Comparison of ENCODE assay signal across 8 mouse cellular contexts in genomic region chr2:27514639-27515328, GRCm38 (mm10). TPM values are rescaled to one million over a fixed set of nuclear protein-coding genes. Genes with fewer than 3 reads are reported as not detected.
DNase-seq lines count a peak whose midpoint lies in the region; ATAC-seq and TF ChIP-seq lines count a peak whose summit lies in the region.

Gene Wdr5 (plus strand): TSS chr2:27515157.

- no peak for TF ChIP-seq EP300 in heart, postnatal 0 days (IDR thresholded peaks at IDR 0.05; ENCODE audit: low read depth)

- peaks cover 36% of the 10 kb centered on the region for H3K36me3 ChIP-seq in E14TG2a.4 (ENCODE audit: insufficient read depth, low read length)
- peaks cover 16% of the 10 kb centered on the region for H3K36me3 ChIP-seq in forebrain, embryonic 12.5 days (replicated peaks)
- peaks cover 16% of the 10 kb centered on the region for H3K36me3 ChIP-seq in heart, postnatal 0 days (replicated peaks; ENCODE audit: control insufficient read depth, insufficient read depth, low read length)
- peaks cover 12% of the 10 kb centered on the region for H3K36me3 ChIP-seq in liver, embryonic 16.5 days (ENCODE audit: control insufficient read depth, insufficient read depth)
- H3K36me3 ChIP-seq in neural tube, embryonic 13.5 days: peaks cover 14% of the 10 kb centered on the region
- H3K36me3 ChIP-seq in testis, adult 2 months (ENCODE audit: control insufficient read depth, insufficient read depth, low read length): no peaks in the 10 kb centered on the region; the same call in 1 of the 2 replicates

- TF ChIP-seq CTCF in E14TG2a.4 (conservative IDR thresholded peaks at IDR 0.05; ENCODE audit: low read length): peak; percentile 27
- peak; percentile 60 for TF ChIP-seq CTCF in heart, postnatal 0 days (IDR thresholded peaks at IDR 0.05; ENCODE audit: low read depth)
- 0 out of 2 replicates have a peak, but pooled peaks have one; percentile 30 for TF ChIP-seq CTCF in testis, adult 2 months (IDR thresholded peaks at IDR 0.05; ENCODE audit: control insufficient read depth, insufficient read depth, insufficient replicate concordance, low read depth, low read length)

- H3K9me3 ChIP-seq in E14TG2a.4 (ENCODE audit: low read length): 0 out of 2 replicates have a peak, but pooled peaks cover 4% of the 10 kb centered on the region
- H3K9me3 ChIP-seq in forebrain, embryonic 12.5 days: 0 out of 2 replicates have a peak, but pooled peaks cover 3% of the 10 kb centered on the region
- no peaks in the 10 kb centered on the region for H3K9me3 ChIP-seq in heart, postnatal 0 days (replicated peaks; ENCODE audit: control insufficient read depth, low read length)
- no peaks in the 10 kb centered on the region for H3K9me3 ChIP-seq in liver, embryonic 16.5 days (replicated peaks; ENCODE audit: control insufficient read depth, low read length)
- H3K9me3 ChIP-seq in neural tube, embryonic 13.5 days: 0 out of 2 replicates have a peak, but pooled peaks cover 4% of the 10 kb centered on the region

- ATAC-seq in forebrain, embryonic 12.5 days (ENCODE audit: low FRiP score): peak; percentile 92
- peak; percentile 92 for ATAC-seq in heart, postnatal 0 days (ENCODE audit: insufficient read depth, low read depth)
- ATAC-seq in liver, embryonic 16.5 days (ENCODE audit: low read depth): peak; percentile 91
- ATAC-seq in neural tube, embryonic 13.5 days (ENCODE audit: low read depth): peak; percentile 92

- peak within 1 kb of the TSS; percentile 99 for H3K4me3 ChIP-seq in E14TG2a.4 (replicated peaks; ENCODE audit: low read length)
- peak within 1 kb of the TSS; percentile 96 for H3K4me3 ChIP-seq in forebrain, embryonic 12.5 days (replicated peaks)
- peak within 1 kb of the TSS; percentile 74 for H3K4me3 ChIP-seq in heart, postnatal 0 days (ENCODE audit: low read depth, low read length)
- H3K4me3 ChIP-seq in liver, embryonic 16.5 days (ENCODE audit: low read depth, low read length): peak within 1 kb of the TSS; percentile 93
- peak within 1 kb of the TSS; percentile 89 for H3K4me3 ChIP-seq in neural tube, embryonic 13.5 days
- peak within 1 kb of the TSS; percentile 99 for H3K4me3 ChIP-seq in testis, adult 2 months (ENCODE audit: control insufficient read depth, low read depth, low read length)

- peaks cover 71% of the 10 kb centered on the region for H3K4me1 ChIP-seq in E14TG2a.4 (replicated peaks; ENCODE audit: low read depth, low read length)
- peaks cover 30% of the 10 kb centered on the region for H3K4me1 ChIP-seq in forebrain, embryonic 12.5 days
- H3K4me1 ChIP-seq in heart, postnatal 0 days (ENCODE audit: control insufficient read depth, insufficient read depth): peaks cover 19% of the 10 kb centered on the region
- H3K4me1 ChIP-seq in liver, embryonic 16.5 days (ENCODE audit: control insufficient read depth, low read depth, low read length): peaks cover 29% of the 10 kb centered on the region
- peaks cover 31% of the 10 kb centered on the region for H3K4me1 ChIP-seq in neural tube, embryonic 13.5 days (replicated peaks)
- H3K4me1 ChIP-seq in testis, adult 2 months (ENCODE audit: control insufficient read depth, insufficient read depth, low read length): peaks cover 16% of the 10 kb centered on the region

- H3K27ac ChIP-seq in forebrain, embryonic 12.5 days: peak within 1 kb of the TSS; percentile 85
- H3K27ac ChIP-seq in heart, postnatal 0 days (ENCODE audit: low read depth): peak within 1 kb of the TSS; percentile 83
- peak within 1 kb of the TSS; percentile 86 for H3K27ac ChIP-seq in liver, embryonic 16.5 days (ENCODE audit: low read length)
- H3K27ac ChIP-seq in neural tube, embryonic 13.5 days (replicated peaks): peak within 1 kb of the TSS; percentile 84
- peak within 1 kb of the TSS; percentile 99 for H3K27ac ChIP-seq in testis, adult 2 months (ENCODE audit: control insufficient read depth, insufficient read depth, low read depth, low read length)

- TF ChIP-seq POLR2A in testis, adult 2 months (IDR thresholded peaks at IDR 0.05; ENCODE audit: control insufficient read depth, low read depth, low read length): peak; percentile 73

- peak within 1 kb of the TSS; percentile 97 for H3K4me2 ChIP-seq in forebrain, embryonic 12.5 days
- H3K4me2 ChIP-seq in heart, postnatal 0 days (ENCODE audit: low read depth, low read length): peak within 1 kb of the TSS; percentile 89
- peak within 1 kb of the TSS; percentile 96 for H3K4me2 ChIP-seq in liver, embryonic 16.5 days (ENCODE audit: low read depth, low read length)
- peak within 1 kb of the TSS; percentile 99 for H3K4me2 ChIP-seq in neural tube, embryonic 13.5 days

- H3K27me3 ChIP-seq in E14TG2a.4 (ENCODE audit: insufficient read depth, low read length): no peaks in the 10 kb centered on the region
- H3K27me3 ChIP-seq in forebrain, embryonic 12.5 days: no peaks in the 10 kb centered on the region
- H3K27me3 ChIP-seq in heart, postnatal 0 days (ENCODE audit: control insufficient read depth, insufficient read depth, low read length): no peaks in the 10 kb centered on the region
- no peaks in the 10 kb centered on the region for H3K27me3 ChIP-seq in liver, embryonic 16.5 days (ENCODE audit: control insufficient read depth, insufficient read depth, low read depth, low read length)
- H3K27me3 ChIP-seq in neural tube, embryonic 13.5 days: no peaks in the 10 kb centered on the region
- H3K27me3 ChIP-seq in testis, adult 2 months (ENCODE audit: control insufficient read depth, insufficient read depth, low read length): no peaks in the 10 kb centered on the region

- H3K9ac ChIP-seq in forebrain, embryonic 12.5 days: peak within 1 kb of the TSS; percentile 92
- H3K9ac ChIP-seq in heart, postnatal 0 days (replicated peaks; ENCODE audit: low read depth, low read length): peak within 1 kb of the TSS; percentile 81
- H3K9ac ChIP-seq in liver, embryonic 16.5 days (ENCODE audit: low read depth, low read length): peak within 1 kb of the TSS; percentile 90
- peak within 1 kb of the TSS; percentile 90 for H3K9ac ChIP-seq in neural tube, embryonic 13.5 days

- peak; percentile 86 for DNase-seq in c-Kit-positive CD71-positive TER-119-positive erythroid progenitor cells, embryonic 14.5 days (ENCODE audit: low spot score)
- DNase-seq in heart, postnatal 0 days (ENCODE audit: low spot score): peak; percentile 82
- DNase-seq in kidney, postnatal 4 days: peak; percentile 98 to 99

- WGBS in forebrain, embryonic 12.5 days: under 1% methylated on average over 48 of the region's 57 CpGs
- WGBS in heart, postnatal 0 days: under 1% methylated on average over 57 of the region's 57 CpGs
- under 1% methylated on average over 57 of the region's 57 CpGs for WGBS in liver, embryonic 16.5 days (ENCODE audit: insufficient replicate concordance)
- under 1% methylated on average over 57 of the region's 57 CpGs for WGBS in neural tube, embryonic 13.5 days

RNA-seq across cellular contexts. Expression of gene Wdr5, which starts in this region (rescaled TPM):
- polyA plus RNA-seq in forebrain, embryonic 12.5 days (2016; fragmentation: Nextera tagmentation; extraction: Ambion mirVana): 65.3 and 68.3 TPM in 2 replicates
- total RNA-seq in heart, postnatal 0 days (2014; rRNA removed; ENCODE audit: low replicate concordance): 21.8 and 31.7 TPM in 2 replicates
- 17.1 and 17.8 TPM in 2 replicates for polyA plus RNA-seq in heart, postnatal 0 days (2015; fragmentation: Nextera tagmentation; extraction: Ambion mirVana)
- 22.2 and 22.4 TPM in 2 replicates for polyA plus RNA-seq in liver, embryonic 16.5 days (2015; fragmentation: Nextera tagmentation; extraction: Ambion mirVana)
- polyA plus RNA-seq in neural tube, embryonic 13.5 days (2015; fragmentation: Nextera tagmentation; extraction: Ambion mirVana): 36.6 and 39.7 TPM in 2 replicates
- polyA plus RNA-seq in testis, adult 2 months (2012; rRNA removed): 25.6 and 27.2 TPM in 2 replicates

Comparison
In these comparisons a context has a peak if more than half of its experiments do, and no peak if none do; other contexts are left out.
1. Peak in every context shown above with its lines: DNase-seq, ATAC-seq, H3K4me3 ChIP-seq and H3K27ac ChIP-seq.